ENCODE assay signal across 21 mouse cellular contexts in the genomic region with DNA sequence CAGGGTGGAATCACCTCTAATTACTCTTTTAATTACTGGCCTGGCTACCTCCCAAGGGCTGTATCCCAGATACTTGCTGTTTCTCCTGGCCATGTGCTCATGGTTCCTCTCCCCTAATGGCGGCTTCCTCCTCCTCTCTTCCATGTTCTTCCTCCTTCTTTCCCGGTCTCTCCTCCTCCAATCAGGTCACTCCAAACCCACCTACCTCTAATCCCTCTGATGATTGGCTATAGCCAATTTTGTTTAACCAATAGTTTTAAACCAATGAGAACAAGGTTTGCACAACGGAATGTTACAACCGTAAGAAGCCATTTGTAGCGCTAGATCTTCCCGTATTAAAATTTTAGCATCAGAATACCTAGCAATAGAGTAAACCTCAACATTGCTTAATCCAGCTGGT.
"Had no signal": no experiment of that assay in that cellular context is flagged by ENCODE, and none has a peak within 500 bp of the region (broad histone marks: within the 10 kb centered on the region; RNA-seq: fewer than 3 reads in every experiment).

No protein-coding gene starts in this region.

- H3K4me3 ChIP-seq: limb, embryonic 10.5 days; limb, embryonic 13.5 days; liver, embryonic 12.5 days; liver, embryonic 15.5 days; lung, embryonic 15.5 days; megakaryocyte, embryonic 14.5 days had no signal

- H3K36me3 ChIP-seq: limb, embryonic 10.5 days; limb, embryonic 13.5 days; liver, embryonic 12.5 days; liver, embryonic 15.5 days; lung, embryonic 15.5 days had no signal

- H3K9ac ChIP-seq: limb, embryonic 13.5 days; liver, embryonic 12.5 days; liver, embryonic 15.5 days; lung, embryonic 15.5 days had no signal

- H3K4me2 ChIP-seq: limb, embryonic 13.5 days; liver, embryonic 12.5 days; liver, embryonic 15.5 days; lung, embryonic 15.5 days; midbrain, embryonic 11.5 days had no signal

- ATAC-seq: liver, embryonic 12.5 days had no signal

- DNase-seq: kidney, adult 18-20 months; kidney, adult 9 months; kidney, postnatal 14 days; kidney, postnatal 4 days; layer of hippocampus, adult 9-11 months; liver; lung, adult 18-20 months; lung, postnatal 10 days; lung, postnatal 36 days; midbrain, embryonic 14.5 days; right cerebral cortex, adult 18-20 months; right cerebral cortex, postnatal 14 days; right cerebral cortex, postnatal 4 days; thymus, postnatal 25 days had no signal

- H3K9me3 ChIP-seq: limb, embryonic 10.5 days; limb, embryonic 13.5 days; liver, embryonic 12.5 days; liver, embryonic 15.5 days; lung, embryonic 15.5 days had no signal

- H3K27ac ChIP-seq: limb, embryonic 10.5 days; limb, embryonic 13.5 days; liver, embryonic 12.5 days; liver, embryonic 15.5 days; lung, embryonic 15.5 days had no signal

- H3K4me1 ChIP-seq: limb, embryonic 10.5 days; limb, embryonic 13.5 days; liver, embryonic 12.5 days; liver, embryonic 15.5 days; lung, embryonic 15.5 days had no signal
